In genomic region chr8:78630414-78631164, GRCm38 (mm10) we compare ENCODE assay signal across 8 mouse cellular contexts.
DNase-seq lines count a peak whose midpoint lies in the region; ATAC-seq and TF ChIP-seq lines count a peak whose summit lies in the region.

No protein-coding gene starts in this region.

- TF ChIP-seq POLR2A in thymus, adult 2 months (IDR thresholded peaks at IDR 0.05; ENCODE audit: control insufficient read depth, extremely low read depth, insufficient read depth, low read length, poor library complexity) = no peak

- H3K9me3 ChIP-seq in hindbrain, embryonic 10.5 days = no peaks in the 10 kb centered on the region
- H3K9me3 ChIP-seq in hindbrain, embryonic 16.5 days (ENCODE audit: control insufficient read depth, low read length) = no peaks in the 10 kb centered on the region
- no peaks in the 10 kb centered on the region for H3K9me3 ChIP-seq in limb, embryonic 15.5 days

- no peak for ATAC-seq in hindbrain, embryonic 16.5 days
- no peak for ATAC-seq in limb, embryonic 15.5 days (ENCODE audit: insufficient number of reproducible peaks, low FRiP score, low TSS enrichment, low read depth)
- ATAC-seq in inflammation-experienced regulatory T-cells, adult 6 months = no peak

- H3K4me2 ChIP-seq in hindbrain, embryonic 16.5 days (ENCODE audit: low read length) = no peak overlapping the region
- no peak overlapping the region for H3K4me2 ChIP-seq in limb, embryonic 15.5 days

- WGBS in hindbrain, embryonic 10.5 days = 45% methylated on average over 19 of the region's 19 CpGs
- 45% methylated on average over 19 of the region's 19 CpGs for WGBS in hindbrain, embryonic 16.5 days
- 9% methylated on average over 19 of the region's 19 CpGs for WGBS in thymus, adult 2 months
- 57% methylated on average over 19 of the region's 19 CpGs for WGBS in limb, embryonic 15.5 days

- H3K4me1 ChIP-seq in hindbrain, embryonic 10.5 days (replicated peaks) = peaks cover 78% of the 10 kb centered on the region
- peaks cover 7% of the 10 kb centered on the region for H3K4me1 ChIP-seq in hindbrain, embryonic 16.5 days (ENCODE audit: control insufficient read depth, insufficient read depth, low read depth, low read length)
- peaks cover 17% of the 10 kb centered on the region for H3K4me1 ChIP-seq in thymus, adult 2 months (replicated peaks; ENCODE audit: control insufficient read depth, insufficient read depth, low read length)
- H3K4me1 ChIP-seq in limb, embryonic 15.5 days = peaks cover 6% of the 10 kb centered on the region; the same call in 1 of the 2 replicates

- H3K4me3 ChIP-seq in hindbrain, embryonic 10.5 days = no peak overlapping the region
- no peak overlapping the region for H3K4me3 ChIP-seq in hindbrain, embryonic 16.5 days (ENCODE audit: low read length)
- H3K4me3 ChIP-seq in thymus, adult 2 months (ENCODE audit: control insufficient read depth, insufficient read depth, low read length) = peak overlapping the region; percentile 30
- H3K4me3 ChIP-seq in limb, embryonic 15.5 days = no peak overlapping the region

- H3K9ac ChIP-seq in hindbrain, embryonic 16.5 days (ENCODE audit: low read depth, low read length) = no peak overlapping the region
- H3K9ac ChIP-seq in limb, embryonic 15.5 days = no peak overlapping the region

- H3K27me3 ChIP-seq in hindbrain, embryonic 10.5 days (ENCODE audit: insufficient read depth, poor library complexity, severe bottlenecking) = no peaks in the 10 kb centered on the region
- no peaks in the 10 kb centered on the region for H3K27me3 ChIP-seq in hindbrain, embryonic 16.5 days (replicated peaks; ENCODE audit: control insufficient read depth, insufficient read depth, low read length)
- no peaks in the 10 kb centered on the region for H3K27me3 ChIP-seq in thymus, adult 2 months (ENCODE audit: control insufficient read depth, insufficient read depth, low read length)
- no peaks in the 10 kb centered on the region for H3K27me3 ChIP-seq in limb, embryonic 15.5 days

- DNase-seq in hindbrain, embryonic 10.5 days (ENCODE audit: low spot score) = peak; percentile 20
- DNase-seq in thymus, adult 2 months = peak; percentile 5
- no peak for DNase-seq in thymus, adult 18-20 months
- DNase-seq in thymus, postnatal 4 days = peak; percentile 24
- no peak for DNase-seq in cerebellum, adult 18-20 months

- no peak for TF ChIP-seq CTCF in thymus, adult 2 months (IDR thresholded peaks at IDR 0.05; ENCODE audit: borderline replicate concordance, control insufficient read depth, extremely low read depth, insufficient read depth, low read length, poor library complexity)

- H3K36me3 ChIP-seq in hindbrain, embryonic 10.5 days = no peaks in the 10 kb centered on the region
- H3K36me3 ChIP-seq in hindbrain, embryonic 16.5 days (ENCODE audit: control insufficient read depth, insufficient read depth, low read length) = no peaks in the 10 kb centered on the region
- no peaks in the 10 kb centered on the region for H3K36me3 ChIP-seq in thymus, adult 2 months (ENCODE audit: control insufficient read depth, insufficient read depth, low read length)
- H3K36me3 ChIP-seq in limb, embryonic 15.5 days = no peaks in the 10 kb centered on the region

- peak overlapping the region; percentile 36 for H3K27ac ChIP-seq in hindbrain, embryonic 10.5 days
- H3K27ac ChIP-seq in hindbrain, embryonic 16.5 days (ENCODE audit: low read depth, low read length) = no peak overlapping the region
- H3K27ac ChIP-seq in thymus, adult 2 months (ENCODE audit: control insufficient read depth, insufficient read depth, low read length) = peak overlapping the region; percentile 53
- peak overlapping the region; percentile 60; the same call in 1 of the 2 replicates for H3K27ac ChIP-seq in limb, embryonic 15.5 days

Comparison
In these comparisons a context has a peak if more than half of its experiments do, and no peak if none do; other contexts are left out.
1. DNase-seq: peak in hindbrain, embryonic 10.5 days (single experiment), thymus, adult 2 months (single experiment) and thymus, postnatal 4 days (single experiment); none in thymus, adult 18-20 months (0 of 2) and cerebellum, adult 18-20 months (0 of 2).